Mouse (Mus musculus) embryonic facial prominence, embryonic 15.5 days (tissue): ENCODE measurements around the gene Psmb11. TPM values are rescaled to one million over a fixed set of nuclear protein-coding genes. Genes with fewer than 3 reads are reported as not detected.

Experiments used
- ATAC-seq: fragments of 200-750 bp; cut with Nextera tagmentation; 2 replicates; pipeline ENCODE4 v1.8.0; 2017; ENCODE audit warnings: low read depth, moderate TSS enrichment; ENCODE audit not compliant: insufficient number of reproducible peaks, low FRiP score, low TSS enrichment
- H3K27ac ChIP-seq: fragments of 300-500 bp; sonication (generic); replicated peaks from 2 replicates; pipeline ENCODE4 v1.5.1; 2015; ENCODE audit warnings: mild to moderate bottlenecking, inconsistent platforms
- H3K27me3 ChIP-seq: fragments of 300-500 bp; sonication (generic); 2 replicates; pipeline ENCODE4 v1.6.1; 2015; ENCODE audit warnings: inconsistent platforms
- H3K36me3 ChIP-seq: fragments of 300-500 bp; sonication (generic); 2 replicates; pipeline ENCODE4 v1.6.1; 2015; ENCODE audit warnings: mild to moderate bottlenecking, inconsistent platforms
- H3K4me1 ChIP-seq: fragments of 300-500 bp; sonication (generic); 2 replicates; pipeline ENCODE4 v1.6.1; 2015; ENCODE audit warnings: inconsistent platforms
- H3K4me2 ChIP-seq: fragments of 300-500 bp; sonication (generic); replicated peaks from 2 replicates; pipeline ENCODE4 v1.6.1; 2015; ENCODE audit warnings: mild to moderate bottlenecking, inconsistent platforms
- H3K4me3 ChIP-seq: fragments of 300-500 bp; sonication (generic); replicated peaks from 2 replicates; pipeline ENCODE4 v1.5.1; 2015; ENCODE audit warnings: mild to moderate bottlenecking, inconsistent platforms
- H3K9ac ChIP-seq: fragments of 300-500 bp; sonication (generic); 2 replicates; pipeline ENCODE4 v1.6.1; 2015; ENCODE audit warnings: inconsistent platforms
- H3K9me3 ChIP-seq: fragments of 300-500 bp; sonication (generic); replicated peaks from 2 replicates; pipeline ENCODE4 v1.6.1; 2016; ENCODE audit warnings: inconsistent platforms
- WGBS: fragments of 180-500 bp; shearing (Covaris S2); methylation state at CpG from one replicate; pipeline ENCODE4 v1.1.7; 2015; 5-methylcytosine and 5-hydroxymethylcytosine counted together
- polyA plus RNA-seq: library from polyadenylated mRNA; unstranded; fragments of >200 nt; fragmentation: Nextera tagmentation; extraction: Ambion mirVana; gene quantifications from 2 replicates; pipeline ENCODE4 v1.2.1, GENCODE M21; 2015

Psmb11 gene
- polyA plus RNA-seq = 0.16 TPM in 1 of 2 replicates, not detected in the other

DNA sequence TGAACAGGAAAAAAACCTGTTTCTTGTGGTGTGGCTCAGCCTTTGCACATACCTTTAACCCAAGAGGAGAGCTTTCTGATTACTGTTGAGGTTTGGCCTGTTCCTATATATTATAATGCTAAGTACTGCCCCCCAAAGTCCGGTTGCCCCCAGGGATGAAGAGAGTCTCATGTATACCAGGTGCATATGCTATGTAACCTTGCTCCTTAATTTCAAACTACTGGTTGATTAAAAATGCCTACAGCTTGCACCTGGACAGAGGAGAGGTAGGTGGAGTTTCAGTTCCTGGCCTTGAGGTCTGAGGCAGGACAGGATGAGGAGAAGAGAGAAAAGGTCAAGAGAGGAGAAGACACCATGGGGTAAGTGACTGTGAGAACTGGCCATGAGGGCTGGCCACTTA lies at the start of gene Psmb11:
TSS of gene Psmb11 (plus strand) at position 301 of the 400 bp plus-strand sequence.
- Histone ChIP-seq H3K9ac (no peak within 1 kb of the TSS), H3K36me3 (peaks cover 5% of the 10 kb centered on the region; the same call in 1 of the 2 replicates), H3K27ac (no peak within 1 kb of the TSS), H3K27me3 (no peaks in the 10 kb centered on the region), H3K4me2 (no peak within 1 kb of the TSS), H3K4me1 (peaks cover 11% of the 10 kb centered on the region), H3K9me3 (no peaks in the 10 kb centered on the region), H3K4me3 (no peak within 1 kb of the TSS)
- 81% methylated on average over 1 of the region's 1 CpGs for WGBS
- no peak for ATAC-seq

DNA sequence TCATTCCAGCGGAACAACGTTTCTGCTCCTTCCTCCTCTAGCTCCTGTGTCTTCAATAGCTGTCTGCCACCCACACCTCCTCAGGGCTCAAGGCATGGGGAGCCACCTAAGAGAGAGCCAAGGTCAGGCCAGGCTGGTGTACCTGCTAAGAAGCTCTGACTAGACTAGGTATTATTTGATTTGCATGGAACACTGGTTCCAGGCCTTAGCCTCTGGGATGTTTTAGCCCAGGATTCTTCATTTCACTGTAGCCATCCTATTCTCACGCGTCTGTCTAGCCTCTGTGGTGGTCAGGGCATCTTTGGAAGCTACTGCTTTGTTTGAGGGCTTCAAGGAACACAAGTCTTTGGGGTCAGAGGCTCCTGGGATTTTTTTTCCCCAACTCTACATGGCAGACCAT lies 49.1 kb upstream of the Psmb11 start:
- Histone ChIP-seq H3K4me1 (peaks cover 49% of the 10 kb centered on the region), H3K27me3 (no peaks in the 10 kb centered on the region), H3K9ac (no peak overlapping the region), H3K36me3 (peaks cover 45% of the 10 kb centered on the region), H3K27ac (0 out of 2 replicates have a peak overlapping the region, but pooled peaks have one; percentile 94), H3K4me3 (0 out of 2 replicates have a peak overlapping the region, but pooled peaks have one; percentile 88), H3K9me3 (no peaks in the 10 kb centered on the region), H3K4me2 (peak overlapping the region; percentile 80)
- no peak for ATAC-seq
- 53% methylated on average over 4 of the region's 4 CpGs for WGBS

DNA sequence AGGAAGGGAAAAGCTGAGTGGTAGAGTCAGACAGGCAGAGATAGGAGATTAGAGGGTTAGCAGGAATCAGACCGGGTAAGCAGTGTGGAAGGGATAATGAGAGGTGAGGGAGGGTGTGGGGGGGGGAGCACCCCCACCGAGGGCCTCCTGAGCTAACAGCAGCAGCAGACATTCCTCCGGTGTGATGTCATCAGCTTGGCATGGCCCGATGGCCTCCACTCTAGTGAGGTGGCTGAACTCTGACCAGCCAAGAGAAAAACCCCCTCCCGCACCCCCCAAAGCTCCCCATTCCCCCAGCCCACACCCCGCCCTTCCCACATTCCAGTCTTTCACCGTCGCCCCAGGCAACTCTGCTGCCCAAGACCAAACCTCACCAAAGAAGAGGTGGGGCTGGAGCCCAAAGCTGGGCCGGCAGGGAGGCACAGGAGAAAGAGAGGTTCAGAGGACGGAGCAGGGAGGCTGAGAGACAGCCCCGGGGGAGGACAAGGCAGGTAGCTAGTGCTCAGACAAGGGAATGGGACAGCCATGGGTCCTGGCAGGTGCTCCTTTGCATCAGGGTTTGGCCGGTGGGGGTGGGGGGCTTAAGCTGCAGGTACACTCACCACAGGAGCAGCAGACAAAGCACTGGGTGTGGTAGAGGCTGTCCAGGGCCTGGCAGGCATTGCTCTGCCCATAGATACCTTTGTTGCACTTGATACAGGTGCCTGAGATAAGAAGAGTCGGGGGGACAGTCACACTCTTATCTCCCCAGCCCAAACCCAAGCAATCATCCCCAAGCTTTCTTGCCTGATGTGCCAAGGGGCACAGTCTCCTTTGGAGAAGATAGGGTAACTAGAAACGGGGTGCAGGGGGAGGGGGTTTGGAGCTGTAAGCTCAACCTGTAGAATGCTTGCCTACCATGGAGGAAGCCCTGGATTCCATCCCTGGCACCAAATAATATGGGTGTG lies 48.2 kb upstream of the Psmb11 start:
- Histone ChIP-seq H3K36me3 (peaks cover 36% of the 10 kb centered on the region), H3K4me2 (peak overlapping the region; percentile 80), H3K4me3 (peak overlapping the region; percentile 88), H3K27ac (peak overlapping the region; percentile 94), H3K9me3 (no peaks in the 10 kb centered on the region), H3K27me3 (no peaks in the 10 kb centered on the region), H3K9ac (no peak overlapping the region), H3K4me1 (peaks cover 49% of the 10 kb centered on the region)
- WGBS = 12% methylated on average over 14 of the region's 14 CpGs
- peak; percentile 17; the same call in 1 of the 2 replicates for ATAC-seq

GRCm38 (mm10) chr14:54574253-54574652 lies 47.0 kb upstream of the Psmb11 start:
- H3K36me3 ChIP-seq = peaks cover 24% of the 10 kb centered on the region
- no peaks in the 10 kb centered on the region for H3K27me3 ChIP-seq
- H3K27ac ChIP-seq = peak overlapping the region; percentile 94
- WGBS = 5% methylated on average over 4 of the region's 4 CpGs
- ATAC-seq = peak; percentile 34
- H3K4me1 ChIP-seq = peaks cover 58% of the 10 kb centered on the region
- H3K9me3 ChIP-seq = no peaks in the 10 kb centered on the region
- H3K9ac ChIP-seq = no peak overlapping the region
- peak overlapping the region; percentile 80 for H3K4me2 ChIP-seq
- H3K4me3 ChIP-seq = peak overlapping the region; percentile 88

DNA sequence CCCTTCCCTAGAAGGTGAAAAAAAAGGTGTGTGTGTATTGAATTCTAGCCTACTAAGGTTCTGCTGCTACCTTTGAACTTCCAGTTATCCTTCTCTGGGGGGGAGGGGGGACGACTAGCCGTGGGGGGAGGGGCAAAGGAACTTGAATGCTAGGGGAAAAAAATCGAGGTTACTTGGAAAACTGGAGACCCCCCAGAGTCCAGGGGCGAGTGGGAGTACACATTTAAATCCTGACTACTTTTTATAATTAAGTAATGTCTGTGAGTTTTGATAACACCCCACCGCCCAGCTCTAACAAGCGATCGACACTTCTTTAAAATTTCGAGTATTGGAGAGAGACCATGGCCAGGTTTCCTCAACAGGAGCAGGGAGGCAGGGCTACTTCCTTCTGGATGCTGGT lies 46.2 kb upstream of the Psmb11 start:
- H3K9ac ChIP-seq = peak overlapping the region; percentile 91
- 7% methylated on average over 8 of the region's 8 CpGs for WGBS
- no peaks in the 10 kb centered on the region for H3K9me3 ChIP-seq
- peak overlapping the region; percentile 88 for H3K4me3 ChIP-seq
- peak overlapping the region; percentile 80 for H3K4me2 ChIP-seq
- peaks cover 52% of the 10 kb centered on the region for H3K4me1 ChIP-seq
- H3K27ac ChIP-seq = peak overlapping the region; percentile 94
- peaks cover 16% of the 10 kb centered on the region for H3K36me3 ChIP-seq
- ATAC-seq = no peak
- H3K27me3 ChIP-seq = no peaks in the 10 kb centered on the region

- H3K9ac ChIP-seq = peak overlapping the region; percentile 91
- H3K27ac ChIP-seq = peak overlapping the region; percentile 94
- H3K4me1 ChIP-seq = peaks cover 52% of the 10 kb centered on the region
- peak overlapping the region; percentile 80 for H3K4me2 ChIP-seq
- peak; percentile 48 for ATAC-seq
- 1% methylated on average over 39 of the region's 39 CpGs for WGBS
- no peaks in the 10 kb centered on the region for H3K27me3 ChIP-seq
- H3K4me3 ChIP-seq = peak overlapping the region; percentile 88
- no peaks in the 10 kb centered on the region for H3K9me3 ChIP-seq
- peaks cover 11% of the 10 kb centered on the region for H3K36me3 ChIP-seq
Observed at GRCm38 (mm10) chr14:54575631-54576030, 45.6 kb upstream of the Psmb11 start.

DNA sequence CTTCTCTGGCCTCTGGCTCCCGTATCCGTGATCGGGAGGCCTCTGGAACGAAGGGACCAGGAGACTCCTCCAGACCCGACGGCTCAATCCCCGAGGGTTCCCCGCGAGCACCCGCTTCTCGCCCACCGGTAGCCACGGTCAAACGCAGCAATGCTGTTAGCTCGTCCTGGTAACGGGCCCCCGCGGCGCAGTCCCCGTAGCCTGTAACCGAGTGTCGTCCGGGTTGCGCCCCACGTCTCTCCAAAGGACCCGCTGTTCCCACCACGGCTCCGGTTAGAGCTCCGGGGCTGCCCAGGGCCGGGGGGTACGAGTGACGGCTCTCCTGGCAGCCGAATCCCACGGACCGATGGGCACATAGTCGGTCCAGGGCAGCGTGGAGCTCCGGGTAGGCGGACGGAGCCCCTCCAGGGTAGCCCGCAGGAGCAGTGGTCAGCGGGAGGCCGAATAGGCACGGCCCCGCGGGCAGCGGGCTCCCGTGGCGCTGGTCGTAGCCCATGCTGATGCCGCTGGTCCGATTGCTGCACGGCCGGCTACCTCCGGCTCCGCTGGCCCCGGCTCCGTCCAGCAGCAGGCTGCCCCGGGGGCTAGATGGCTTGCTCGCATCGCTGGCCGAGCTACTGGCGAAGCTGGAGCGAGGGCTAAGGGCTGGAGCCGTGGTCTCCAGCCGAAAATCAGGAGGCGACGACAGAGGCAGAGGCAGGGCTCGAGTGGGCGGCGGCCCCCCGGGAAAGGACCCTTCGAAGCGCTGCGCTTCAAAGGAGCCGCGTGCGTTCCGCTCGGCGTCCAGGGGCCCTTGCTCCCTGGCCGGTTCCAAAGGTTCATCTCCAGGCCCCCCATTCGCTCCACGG lies 44.8 kb upstream of the Psmb11 start:
- Histone ChIP-seq H3K9me3 (no peaks in the 10 kb centered on the region), H3K4me1 (peaks cover 52% of the 10 kb centered on the region), H3K27ac (peak overlapping the region; percentile 94), H3K4me3 (peak overlapping the region; percentile 88), H3K9ac (peak overlapping the region; percentile 91), H3K36me3 (peaks cover 4% of the 10 kb centered on the region), H3K27me3 (no peaks in the 10 kb centered on the region), H3K4me2 (peak overlapping the region; percentile 80)
- under 1% methylated on average over 84 of the region's 84 CpGs for WGBS
- no peak for ATAC-seq

GRCm38 (mm10) chr14:54577089-54577982 lies 43.9 kb upstream of the Psmb11 start, which contains the start of gene Ajuba:
Gene Ajuba, minus strand, starts transcription at chr14:54577558.
- Histone ChIP-seq H3K36me3 (0 out of 2 replicates have a peak, but pooled peaks cover under 1% of the 10 kb centered on the region), H3K4me3 (peak within 1 kb of the TSS; percentile 88), H3K4me2 (peak within 1 kb of the TSS; percentile 80), H3K4me1 (peaks cover 43% of the 10 kb centered on the region), H3K9me3 (no peaks in the 10 kb centered on the region), H3K27ac (peak within 1 kb of the TSS; percentile 94), H3K27me3 (no peaks in the 10 kb centered on the region), H3K9ac (peak within 1 kb of the TSS; percentile 91)
- under 1% methylated on average over 66 of the region's 66 CpGs for WGBS
- ATAC-seq = peak; percentile 80

DNA sequence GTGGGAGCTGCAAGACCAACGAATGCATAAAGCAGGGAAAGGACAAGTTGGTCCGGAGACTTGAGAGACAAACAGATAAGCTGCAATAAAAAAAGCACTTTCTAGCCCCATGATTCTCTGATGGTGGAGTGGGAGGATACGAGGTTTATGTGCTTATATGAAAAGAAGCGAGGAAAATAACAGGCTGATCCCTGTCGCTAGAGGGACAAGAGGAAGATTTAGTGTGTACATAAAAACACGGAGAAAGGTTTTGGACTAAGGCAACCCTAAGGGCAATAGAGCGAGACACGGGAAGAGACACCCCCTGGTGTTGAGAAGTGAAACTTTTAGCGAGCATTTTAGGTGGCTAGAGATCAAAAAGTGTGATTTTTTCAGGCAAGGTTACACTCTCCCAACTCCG lies 43.2 kb upstream of the Psmb11 start:
- no peak for ATAC-seq
- WGBS = under 1% methylated on average over 10 of the region's 10 CpGs

GRCm38 (mm10) chr14:54579638-54580037 lies 41.6 kb upstream of the Psmb11 start:
- WGBS = 67% methylated on average over 7 of the region's 7 CpGs
- no peaks in the 10 kb centered on the region for H3K27me3 ChIP-seq
- H3K4me1 ChIP-seq = peaks cover 20% of the 10 kb centered on the region
- H3K9ac ChIP-seq = no peak overlapping the region
- H3K27ac ChIP-seq = no peak overlapping the region
- no peaks in the 10 kb centered on the region for H3K9me3 ChIP-seq
- ATAC-seq = no peak
- no peak overlapping the region for H3K4me3 ChIP-seq
- no peak overlapping the region for H3K4me2 ChIP-seq
- peaks cover 19% of the 10 kb centered on the region; the same call in 1 of the 2 replicates for H3K36me3 ChIP-seq

More for the DNA sequence above, 43.2 kb upstream of the Psmb11 start:
- Histone ChIP-seq H3K9ac (peak overlapping the region; percentile 91), H3K27me3 (no peaks in the 10 kb centered on the region), H3K27ac (peak overlapping the region; percentile 94), H3K4me1 (peaks cover 36% of the 10 kb centered on the region), H3K36me3 (peaks cover 8% of the 10 kb centered on the region; the same call in 1 of the 2 replicates), H3K4me2 (peak overlapping the region; percentile 80), H3K4me3 (peak overlapping the region; percentile 88), H3K9me3 (no peaks in the 10 kb centered on the region)
